In the genomic region with DNA sequence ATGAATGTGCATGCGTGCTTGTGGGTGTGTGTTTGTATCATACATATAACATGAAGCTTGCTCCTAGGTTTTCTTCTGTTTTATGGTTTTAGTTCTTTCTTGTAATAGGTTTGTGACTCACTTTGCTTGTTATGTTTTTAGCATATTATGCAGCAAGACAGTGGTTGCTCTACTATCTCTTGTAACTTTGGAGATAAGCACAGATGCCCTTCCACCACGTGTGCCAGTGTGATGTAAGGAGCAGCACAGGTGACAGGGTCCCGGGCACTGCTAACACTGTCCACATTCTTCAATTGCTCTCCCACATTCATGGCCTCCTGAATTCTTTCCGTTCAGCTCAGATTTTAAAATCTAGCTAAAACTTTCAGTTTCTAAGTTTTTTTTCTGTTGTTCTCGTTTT, we compare ENCODE assay signal across 13 mouse cellular contexts.
"Had no signal": no experiment of that assay in that cellular context is flagged by ENCODE, and none has a peak within 500 bp of the region (broad histone marks: within the 10 kb centered on the region; RNA-seq: fewer than 3 reads in every experiment).

No protein-coding gene starts in this region.

- H3K27ac ChIP-seq: midbrain, embryonic 13.5 days; midbrain, embryonic 15.5 days; neural tube, embryonic 12.5 days; stomach, embryonic 15.5 days; stomach, postnatal 0 days had no signal

- H3K4me3 ChIP-seq: midbrain, embryonic 13.5 days; midbrain, embryonic 15.5 days; neural tube, embryonic 12.5 days; stomach, embryonic 15.5 days had no signal

- ATAC-seq: midbrain, embryonic 13.5 days; midbrain, embryonic 15.5 days had no signal

- DNase-seq: lung, adult 18-20 months; lung, embryonic 14.5 days; lung, postnatal 10 days; lung, postnatal 4 days; right cerebral cortex, postnatal 14 days; thymus, adult 2 months; thymus, postnatal 25 days; thymus, postnatal 4 days had no signal

- H3K27me3 ChIP-seq: midbrain, embryonic 13.5 days; midbrain, embryonic 15.5 days; neural tube, embryonic 12.5 days; stomach, embryonic 15.5 days had no signal

- H3K4me2 ChIP-seq: lung, embryonic 14.5 days; midbrain, embryonic 13.5 days; midbrain, embryonic 15.5 days; neural tube, embryonic 12.5 days; stomach, embryonic 15.5 days had no signal

- H3K9me3 ChIP-seq: midbrain, embryonic 13.5 days; midbrain, embryonic 15.5 days; neural tube, embryonic 12.5 days; stomach, embryonic 15.5 days had no signal

- H3K9ac ChIP-seq: lung, embryonic 14.5 days; midbrain, embryonic 13.5 days; midbrain, embryonic 15.5 days; neural tube, embryonic 12.5 days; stomach, embryonic 15.5 days had no signal

- H3K36me3 ChIP-seq: midbrain, embryonic 13.5 days; midbrain, embryonic 15.5 days; neural tube, embryonic 12.5 days; stomach, embryonic 15.5 days had no signal
